Mouse (Mus musculus) embryonic facial prominence, embryonic 12.5 days (tissue): ENCODE measurements around the gene H3f3a. TPM values are rescaled to one million over a fixed set of nuclear protein-coding genes. Genes with fewer than 3 reads are reported as not detected.

Source experiments
- ATAC-seq: fragments of 200-750 bp; cut with Nextera tagmentation; 2 replicates; pipeline ENCODE4 v1.8.0; 2017; ENCODE audit not compliant: insufficient number of reproducible peaks, insufficient read depth, low FRiP score, low TSS enrichment
- H3K27ac ChIP-seq: fragments of 300-500 bp; sonication (generic); 2 replicates; pipeline ENCODE4 v1.5.1; 2016; ENCODE audit warnings: mild to moderate bottlenecking
- H3K27me3 ChIP-seq: fragments of 300-500 bp; sonication (generic); 2 replicates; pipeline ENCODE4 v1.6.1; 2016; ENCODE audit warnings: mild to moderate bottlenecking, moderate library complexity
- H3K36me3 ChIP-seq: fragments of 300-500 bp; sonication (generic); 2 replicates; pipeline ENCODE4 v1.6.1; 2016; ENCODE audit warnings: mild to moderate bottlenecking
- H3K4me1 ChIP-seq: fragments of 300-500 bp; sonication (generic); 2 replicates; pipeline ENCODE4 v1.6.1; 2016
- H3K4me2 ChIP-seq: fragments of 300-500 bp; sonication (generic); replicated peaks from 2 replicates; pipeline ENCODE4 v1.6.1; 2016; ENCODE audit warnings: mild to moderate bottlenecking, moderate library complexity
- H3K4me3 ChIP-seq: fragments of 300-500 bp; sonication (generic); 2 replicates; pipeline ENCODE4 v1.5.1; 2016; ENCODE audit warnings: mild to moderate bottlenecking
- H3K9ac ChIP-seq: fragments of 300-500 bp; sonication (generic); 2 replicates; pipeline ENCODE4 v1.6.1; 2016; ENCODE audit warnings: mild to moderate bottlenecking, moderate library complexity
- H3K9me3 ChIP-seq: fragments of 300-500 bp; sonication (generic); 2 replicates; pipeline ENCODE4 v1.6.1; 2016; ENCODE audit warnings: mild to moderate bottlenecking, moderate library complexity
- WGBS: fragments of 180-500 bp; shearing (Covaris S2); methylation state at CpG from one replicate; pipeline ENCODE4 v1.1.7; 2016; 5-methylcytosine and 5-hydroxymethylcytosine counted together
- polyA plus RNA-seq: library from polyadenylated mRNA; unstranded; fragments of >200 nt; fragmentation: Nextera tagmentation; extraction: Ambion mirVana; gene quantifications from 2 replicates; pipeline ENCODE4 v1.2.1, GENCODE M21; 2016

Gene H3f3a
- polyA plus RNA-seq, 1 experiment from 2014 or later = 3,209 TPM

GRCm38 (mm10) chr1:180815371-180816024 is 1.8 kb upstream of the H3f3a start:
- Histone ChIP-seq H3K9ac (peak overlapping the region; percentile 36; the same call in 1 of the 2 replicates), H3K4me1 (peaks cover 16% of the 10 kb centered on the region), H3K36me3 (peaks cover 4% of the 10 kb centered on the region), H3K4me2 (no peak overlapping the region), H3K27me3 (no peaks in the 10 kb centered on the region), H3K4me3 (no peak overlapping the region), H3K9me3 (no peaks in the 10 kb centered on the region), H3K27ac (peak overlapping the region; percentile 42; the same call in 1 of the 2 replicates)
- ATAC-seq = no peak
- 48% methylated on average over 12 of the region's 12 CpGs for WGBS

- Histone ChIP-seq H3K36me3 (peaks cover 19% of the 10 kb centered on the region), H3K27me3 (no peaks in the 10 kb centered on the region), H3K4me2 (peak overlapping the region; percentile 72), H3K9me3 (no peaks in the 10 kb centered on the region), H3K4me3 (peak overlapping the region; percentile 88), H3K4me1 (peaks cover 26% of the 10 kb centered on the region), H3K27ac (peak overlapping the region; percentile 100), H3K9ac (peak overlapping the region; percentile 98)
- WGBS = under 1% methylated on average over 40 of the region's 65 CpGs
- peak; percentile 95 for ATAC-seq
Measured at GRCm38 (mm10) chr1:180813409-180813884, 296 bp downstream of the H3f3a start.

- peak overlapping the region; percentile 100 for H3K27ac ChIP-seq
- H3K9ac ChIP-seq = peak overlapping the region; percentile 98
- peaks cover 26% of the 10 kb centered on the region for H3K4me1 ChIP-seq
- H3K9me3 ChIP-seq = no peaks in the 10 kb centered on the region
- H3K27me3 ChIP-seq = no peaks in the 10 kb centered on the region
- under 1% methylated on average over 71 of the region's 71 CpGs for WGBS
- ATAC-seq = no peak
- H3K4me3 ChIP-seq = peak overlapping the region; percentile 88
- H3K36me3 ChIP-seq = peaks cover 25% of the 10 kb centered on the region
- peak overlapping the region; percentile 53; the same call in 1 of the 2 replicates for H3K4me2 ChIP-seq
Measured at GRCm38 (mm10) chr1:180812463-180813408, 1.0 kb downstream of the H3f3a start.

GRCm38 (mm10) chr1:180811596-180812462 is 1.9 kb downstream of the H3f3a start:
- Histone ChIP-seq H3K9ac (peak overlapping the region; percentile 98), H3K27me3 (no peaks in the 10 kb centered on the region), H3K4me3 (peak overlapping the region; percentile 88), H3K36me3 (peaks cover 34% of the 10 kb centered on the region), H3K27ac (peak overlapping the region; percentile 100), H3K9me3 (no peaks in the 10 kb centered on the region), H3K4me2 (peak overlapping the region; percentile 53), H3K4me1 (peaks cover 26% of the 10 kb centered on the region)
- whole genome bisulfite sequencing = 4% methylated on average over 27 of the region's 27 CpGs
- ATAC-seq = no peak

GRCm38 (mm10) chr1:180810976-180811375 is 2.8 kb downstream of the H3f3a start:
- Histone ChIP-seq H3K4me2 (peak overlapping the region; percentile 53), H3K36me3 (peaks cover 42% of the 10 kb centered on the region), H3K27me3 (no peaks in the 10 kb centered on the region), H3K9me3 (no peaks in the 10 kb centered on the region), H3K9ac (no peak overlapping the region; the same call in 1 of the 2 replicates), H3K27ac (no peak overlapping the region), H3K4me1 (peaks cover 26% of the 10 kb centered on the region), H3K4me3 (peak overlapping the region; percentile 88)
- 70% methylated on average over 7 of the region's 7 CpGs for WGBS
- ATAC-seq = no peak

GRCm38 (mm10) chr1:180808831-180809230 is 4.9 kb downstream of the H3f3a start:
- no peak overlapping the region for H3K9ac ChIP-seq
- no peak overlapping the region for H3K4me3 ChIP-seq
- no peak for ATAC-seq
- peaks cover 64% of the 10 kb centered on the region for H3K36me3 ChIP-seq
- H3K9me3 ChIP-seq = no peaks in the 10 kb centered on the region
- H3K27me3 ChIP-seq = no peaks in the 10 kb centered on the region
- H3K4me1 ChIP-seq = peaks cover 15% of the 10 kb centered on the region
- H3K4me2 ChIP-seq = no peak overlapping the region
- H3K27ac ChIP-seq = no peak overlapping the region
- 83% methylated on average over 5 of the region's 5 CpGs for WGBS

GRCm38 (mm10) chr1:180803881-180804280 is 9.9 kb downstream of the H3f3a start:
- WGBS = 87% methylated on average over 6 of the region's 6 CpGs
- no peak overlapping the region for H3K4me2 ChIP-seq
- no peaks in the 10 kb centered on the region for H3K9me3 ChIP-seq
- no peaks in the 10 kb centered on the region for H3K27me3 ChIP-seq
- H3K36me3 ChIP-seq = peaks cover 80% of the 10 kb centered on the region
- no peak overlapping the region for H3K27ac ChIP-seq
- H3K9ac ChIP-seq = no peak overlapping the region
- no peak for ATAC-seq
- H3K4me3 ChIP-seq = no peak overlapping the region
- peaks cover 1% of the 10 kb centered on the region; the same call in 1 of the 2 replicates for H3K4me1 ChIP-seq

GRCm38 (mm10) chr1:180801466-180801994 is 12.2 kb downstream of the H3f3a start:
- no peak overlapping the region for H3K27ac ChIP-seq
- WGBS = 76% methylated on average over 3 of the region's 3 CpGs
- ATAC-seq = no peak

GRCm38 (mm10) chr1:180800814-180801213 is 12.9 kb downstream of the H3f3a start:
- no peak overlapping the region for H3K4me2 ChIP-seq
- no peak overlapping the region for H3K4me3 ChIP-seq
- H3K27ac ChIP-seq = no peak overlapping the region
- 65% methylated on average over 2 of the region's 2 CpGs for WGBS
- H3K36me3 ChIP-seq = peaks cover 56% of the 10 kb centered on the region
- H3K4me1 ChIP-seq = no peaks in the 10 kb centered on the region
- H3K9me3 ChIP-seq = no peaks in the 10 kb centered on the region
- no peaks in the 10 kb centered on the region for H3K27me3 ChIP-seq
- ATAC-seq = no peak
- no peak overlapping the region for H3K9ac ChIP-seq

More at GRCm38 (mm10) chr1:180801466-180801994, 12.2 kb downstream of the H3f3a start:
- H3K4me1 ChIP-seq = no peaks in the 10 kb centered on the region
- H3K36me3 ChIP-seq = peaks cover 63% of the 10 kb centered on the region
- H3K9ac ChIP-seq = no peak overlapping the region
- H3K27me3 ChIP-seq = no peaks in the 10 kb centered on the region
- H3K4me3 ChIP-seq = no peak overlapping the region
- no peak overlapping the region for H3K4me2 ChIP-seq
- H3K9me3 ChIP-seq = no peaks in the 10 kb centered on the region

- 87% methylated on average over 5 of the region's 5 CpGs for WGBS
- Histone ChIP-seq H3K4me1 (no peaks in the 10 kb centered on the region), H3K4me3 (no peak overlapping the region), H3K27me3 (no peaks in the 10 kb centered on the region), H3K36me3 (peaks cover 48% of the 10 kb centered on the region), H3K9me3 (no peaks in the 10 kb centered on the region), H3K27ac (no peak overlapping the region), H3K9ac (no peak overlapping the region), H3K4me2 (no peak overlapping the region)
- ATAC-seq = no peak
Measured at GRCm38 (mm10) chr1:180800022-180800421, 13.7 kb downstream of the H3f3a start.

GRCm38 (mm10) chr1:180799253-180799652 is 14.5 kb downstream of the H3f3a start:
- Histone ChIP-seq H3K4me3 (no peak overlapping the region), H3K9ac (no peak overlapping the region), H3K36me3 (peaks cover 40% of the 10 kb centered on the region), H3K27ac (no peak overlapping the region), H3K4me2 (no peak overlapping the region), H3K27me3 (no peaks in the 10 kb centered on the region), H3K9me3 (no peaks in the 10 kb centered on the region), H3K4me1 (peaks cover 2% of the 10 kb centered on the region)
- WGBS = 87% methylated on average over 5 of the region's 5 CpGs
- ATAC-seq = no peak
